ENCODE assay signal across 28 mouse cellular contexts in genomic region chr6:87804886-87805285, GRCm38 (mm10). TPM values are rescaled to one million over a fixed set of nuclear protein-coding genes. Genes with fewer than 3 reads are reported as not detected.
DNase-seq lines count a peak whose midpoint lies in the region; ATAC-seq and TF ChIP-seq lines count a peak whose summit lies in the region.
"Had no signal": no experiment of that assay in that cellular context is flagged by ENCODE, and none has a peak within 500 bp of the region (broad histone marks: within the 10 kb centered on the region; RNA-seq: fewer than 3 reads in every experiment).

No protein-coding gene starts in this region.

- 63% methylated on average over 7 of the region's 7 CpGs for WGBS in liver, embryonic 15.5 days (ENCODE audit: insufficient replicate concordance)
- WGBS in kidney, adult 2 months: 68% methylated on average over 7 of the region's 7 CpGs

- ATAC-seq in liver, embryonic 15.5 days (ENCODE audit: insufficient read depth): no peak
- ATAC-seq: activated CD4-positive, CD25-positive, alpha-beta regulatory T cell, adult 4 months; forebrain, embryonic 13.5 days; forebrain, embryonic 16.5 days; hindbrain, postnatal 0 days had no signal

- H3K36me3 ChIP-seq in liver, embryonic 15.5 days (replicated peaks): peaks cover 55% of the 10 kb centered on the region
- no peaks in the 10 kb centered on the region for H3K36me3 ChIP-seq in kidney, adult 2 months (ENCODE audit: control insufficient read depth, insufficient read depth, low read length)
- H3K36me3 ChIP-seq: heart, embryonic 10.5 days had no signal

- H3K27ac ChIP-seq in liver, embryonic 15.5 days (replicated peaks): peak overlapping the region; percentile 19; the same call in 1 of the 2 replicates
- H3K27ac ChIP-seq in kidney, adult 2 months (ENCODE audit: insufficient read depth, low read depth, low read length): no peak overlapping the region
- H3K27ac ChIP-seq: embryonic facial prominence, embryonic 10.5 days; embryonic facial prominence, embryonic 13.5 days; forebrain, embryonic 10.5 days; forebrain, embryonic 13.5 days; heart, embryonic 10.5 days; heart, embryonic 13.5 days; hindbrain, embryonic 14.5 days; hindbrain, postnatal 0 days had no signal

- no peaks in the 10 kb centered on the region for H3K27me3 ChIP-seq in liver, embryonic 15.5 days
- H3K27me3 ChIP-seq in kidney, adult 2 months (replicated peaks; ENCODE audit: control insufficient read depth, insufficient read depth, low read length): no peaks in the 10 kb centered on the region
- H3K27me3 ChIP-seq: embryonic facial prominence, embryonic 13.5 days; forebrain, embryonic 13.5 days; heart, embryonic 13.5 days had no signal

- H3K4me2 ChIP-seq in liver, embryonic 15.5 days: no peak overlapping the region
- H3K4me2 ChIP-seq: embryonic facial prominence, embryonic 13.5 days; forebrain, embryonic 13.5 days; heart, embryonic 13.5 days; hindbrain, embryonic 14.5 days had no signal

- H3K4me1 ChIP-seq in liver, embryonic 15.5 days (replicated peaks): peaks cover 89% of the 10 kb centered on the region
- H3K4me1 ChIP-seq in kidney, adult 2 months (ENCODE audit: control insufficient read depth, insufficient read depth, low read length): peaks cover 12% of the 10 kb centered on the region
- H3K4me1 ChIP-seq: forebrain, embryonic 13.5 days had no signal

- no peak overlapping the region for H3K9ac ChIP-seq in liver, embryonic 15.5 days
- H3K9ac ChIP-seq: embryonic facial prominence, embryonic 13.5 days; forebrain, embryonic 13.5 days; heart, embryonic 13.5 days; hindbrain, embryonic 14.5 days had no signal

- peak; percentile 87 for DNase-seq in heart, adult 11 months
- DNase-seq in heart, adult 9 months (ENCODE audit: low spot score in 2 of 2): no peak
- peak; percentile 68 for DNase-seq in fat pad, adult 2 months (ENCODE audit: extremely low read depth, low read depth, low spot score)
- DNase-seq in urinary bladder, postnatal 25 days (ENCODE audit: low spot score): no peak
- no peak for DNase-seq in kidney, adult 2 months
- DNase-seq: adrenal gland, adult 8-10 months; adrenal gland, postnatal 25 days; cerebellum, adult 11-12 months; cerebellum, adult 8-10 months; cerebellum, postnatal 10 days; cerebellum, postnatal 36 days; embryo, embryonic 11 days; gastrocnemius, postnatal 10 days; gastrocnemius, postnatal 36 days; heart, adult 18-20 months; heart, postnatal 14 days; heart, postnatal 4 days had no signal

- no peaks in the 10 kb centered on the region for H3K9me3 ChIP-seq in liver, embryonic 15.5 days (replicated peaks)
- H3K9me3 ChIP-seq: embryonic facial prominence, embryonic 10.5 days; embryonic facial prominence, embryonic 13.5 days; forebrain, embryonic 10.5 days; forebrain, embryonic 13.5 days; heart, embryonic 10.5 days; heart, embryonic 13.5 days had no signal

- no peak for TF ChIP-seq CTCF in kidney, adult 2 months (conservative IDR thresholded peaks at IDR 0.05; ENCODE audit: insufficient read depth, insufficient read length, low read depth, low read length)

- no peak overlapping the region for H3K4me3 ChIP-seq in liver, embryonic 15.5 days (replicated peaks)
- no peak overlapping the region for H3K4me3 ChIP-seq in kidney, adult 2 months (ENCODE audit: insufficient read depth, low read depth, low read length)
- H3K4me3 ChIP-seq: embryonic facial prominence, embryonic 10.5 days; embryonic facial prominence, embryonic 13.5 days; forebrain, embryonic 10.5 days; forebrain, embryonic 13.5 days; heart, embryonic 10.5 days; heart, embryonic 13.5 days had no signal

- no peak for TF ChIP-seq POLR2A in kidney, adult 2 months (IDR thresholded peaks at IDR 0.05; ENCODE audit: low read depth, low read length)

RNA-seq across cellular contexts. Expression of gene Rab43, which starts 7.1 kb away (rescaled TPM):
- polyA plus RNA-seq in liver, embryonic 15.5 days (2015; fragmentation: Nextera tagmentation; extraction: Ambion mirVana): 33.2 and 44.8 TPM in 2 replicates
- polyA plus RNA-seq in kidney, adult 2 months (2012; rRNA removed): 49.5 and 52.0 TPM in 2 replicates

RNA-seq across cellular contexts. Expression of gene Gp9, which starts 27.0 kb away (rescaled TPM):
- 26.8 and 29.9 TPM in 2 replicates for polyA plus RNA-seq in liver, embryonic 15.5 days (2015; fragmentation: Nextera tagmentation; extraction: Ambion mirVana)
- polyA plus RNA-seq in kidney, adult 2 months (2012; rRNA removed): 0.66 and 1.1 TPM in 2 replicates
- polyA plus RNA-seq: activated CD4-positive, CD25-positive, alpha-beta regulatory T cell, adult 4 months had no signal

RNA-seq across cellular contexts. Expression of gene Gm45140, which starts 30.7 kb away (rescaled TPM):
- 3.0 and 4.1 TPM in 2 replicates for polyA plus RNA-seq in liver, embryonic 15.5 days (2015; fragmentation: Nextera tagmentation; extraction: Ambion mirVana)
- polyA plus RNA-seq in kidney, adult 2 months (2012; rRNA removed): 0.53 and 0.77 TPM in 2 replicates

RNA-seq across cellular contexts. Expression of gene Isy1, which starts 33.7 kb away (rescaled TPM):
- 21.7 and 24.1 TPM in 2 replicates for polyA plus RNA-seq in liver, embryonic 15.5 days (2015; fragmentation: Nextera tagmentation; extraction: Ambion mirVana)
- polyA plus RNA-seq in kidney, adult 2 months (2012; rRNA removed): 14.1 and 18.4 TPM in 2 replicates

RNA-seq across cellular contexts. Expression of gene Cnbp, which starts 46.0 kb away (rescaled TPM):
- 526 and 529 TPM in 2 replicates for polyA plus RNA-seq in liver, embryonic 15.5 days (2015; fragmentation: Nextera tagmentation; extraction: Ambion mirVana)
- 175 and 184 TPM in 2 replicates for polyA plus RNA-seq in kidney, adult 2 months (2012; rRNA removed)

Comparison
In these comparisons a context has a peak if more than half of its experiments do, and no peak if none do; other contexts are left out.
1. DNase-seq: peak in heart, adult 11 months (single experiment) and fat pad, adult 2 months (single experiment); none in heart, adult 9 months (0 of 2), urinary bladder, postnatal 25 days (single experiment) and kidney, adult 2 months (single experiment).
2. RNA of gene Gp9, which starts 27.0 kb away (polyA plus RNA-seq): 26.8 to 29.9 TPM in liver, embryonic 15.5 days; 0.66 to 1.1 TPM in kidney, adult 2 months; every median in the first group is over 10 times any median in the second.